Mouse (Mus musculus) E14TG2a.4 (cell line): ENCODE measurements around the gene Gm136.

ENCODE experiments used
- CTCF ChIP-seq: conservative IDR thresholded peaks from 2 replicates; pipeline ENCODE4 v1.5.1; 2014; ENCODE audit warnings: low read length
- NANOG ChIP-seq: IDR thresholded peaks from 2 replicates; pipeline ENCODE4 v1.6.1; 2014; ENCODE audit warnings: borderline replicate concordance, low read length, mixed read lengths
- POU5F1 ChIP-seq: IDR thresholded peaks from 2 replicates; pipeline ENCODE4 v1.6.1; 2014; ENCODE audit warnings: low read length, borderline replicate concordance

- TF ChIP-seq CTCF (peak; percentile 86), POU5F1 (no peak), NANOG (no peak)
Observed at GRCm38 (mm10) chr4:34784865-34785264, 28.8 kb upstream of the Gm136 start.
